Mouse (Mus musculus) erythroblast, adult 5-6 weeks (primary cell): ENCODE results near the gene Tekt4. TPM values are rescaled to one million over a fixed set of nuclear protein-coding genes. Genes with fewer than 3 reads are reported as not detected.

Source experiments
- ATAC-seq: replicated peaks from 2 replicates; pipeline ENCODE4 v1.8.0; 2016; ENCODE audit warnings: moderate number of reproducible peaks, mild to moderate bottlenecking, moderate TSS enrichment, inconsistent platforms; ENCODE audit not compliant: poor library complexity, low FRiP score, severe bottlenecking
- total RNA-seq, 2 experiments: library from RNA; stranded (forward) in 1 of 2; stranded (reverse) in 1 of 2; fragments of 150-400 nt in 1 of 2; fragments of 200-764, 138-1000 nt in 1 of 2; gene quantifications; 2 replicates each; pipeline versions ENCODE4 v1.2.3 to v1.2.4; 2015 to 2017; ENCODE audit warnings: low replicate concordance in 2 of 2

Tekt4 gene
- not detected in 2 replicates for total RNA-seq (2015; ENCODE audit: low replicate concordance)
- not detected in 2 replicates for total RNA-seq (2017; ENCODE audit: low replicate concordance)

DNA sequence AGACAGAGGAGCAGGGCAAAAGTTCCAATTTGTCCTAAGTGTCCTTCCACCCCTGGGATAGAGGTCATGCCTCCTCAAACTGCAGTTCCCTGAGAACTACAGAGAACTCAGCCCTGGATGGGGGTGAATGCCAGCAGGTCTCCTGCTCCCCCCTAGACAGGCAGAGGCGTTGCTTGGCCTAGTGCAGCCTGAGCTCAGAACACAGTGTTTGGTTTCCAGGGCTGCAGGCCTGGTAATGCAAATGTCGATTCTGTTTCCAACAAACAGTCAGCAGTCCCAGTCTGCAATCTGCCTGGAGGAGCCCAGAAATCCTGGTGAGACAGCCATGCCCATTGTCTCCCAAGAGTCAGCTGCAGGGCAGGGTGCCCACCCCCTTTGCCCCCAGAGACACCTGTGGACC lies at the start of gene Tekt4:
Gene Tekt4 (plus strand): TSS at position 344 of the 400 bp plus-strand sequence.
- no peak for ATAC-seq

- no peak for ATAC-seq
Measured at GRCm38 (mm10) chr17:25405224-25405895, 49.1 kb upstream of the Tekt4 start.

GRCm38 (mm10) chr17:25406011-25406441 lies 48.4 kb upstream of the Tekt4 start:
- ATAC-seq = no peak

GRCm38 (mm10) chr17:25407352-25407751 lies 47.1 kb upstream of the Tekt4 start:
- no peak for ATAC-seq

- ATAC-seq = no peak
Measured at GRCm38 (mm10) chr17:25408302-25408999, 46.0 kb upstream of the Tekt4 start.

DNA sequence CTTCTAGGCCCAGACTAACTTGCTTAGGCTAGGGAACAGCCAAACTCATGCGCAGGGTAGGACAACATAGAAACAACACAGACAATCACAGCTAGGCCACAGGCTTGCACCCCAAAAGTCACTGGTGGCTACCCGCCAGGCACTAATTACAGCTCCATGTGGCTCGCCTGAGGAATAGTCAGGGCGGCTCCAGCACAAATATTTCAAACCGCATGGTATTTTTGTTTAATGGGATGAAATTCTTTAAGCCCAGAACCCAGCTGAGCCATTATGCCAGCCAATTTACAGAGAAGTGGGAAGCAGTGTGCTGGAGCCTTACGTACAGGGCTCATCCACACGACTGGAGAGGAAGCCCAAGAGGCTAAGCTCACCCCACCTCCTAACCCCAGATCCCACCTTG lies 44.8 kb upstream of the Tekt4 start:
- no peak for ATAC-seq

GRCm38 (mm10) chr17:25410180-25410579 lies 44.2 kb upstream of the Tekt4 start:
- ATAC-seq = no peak

DNA sequence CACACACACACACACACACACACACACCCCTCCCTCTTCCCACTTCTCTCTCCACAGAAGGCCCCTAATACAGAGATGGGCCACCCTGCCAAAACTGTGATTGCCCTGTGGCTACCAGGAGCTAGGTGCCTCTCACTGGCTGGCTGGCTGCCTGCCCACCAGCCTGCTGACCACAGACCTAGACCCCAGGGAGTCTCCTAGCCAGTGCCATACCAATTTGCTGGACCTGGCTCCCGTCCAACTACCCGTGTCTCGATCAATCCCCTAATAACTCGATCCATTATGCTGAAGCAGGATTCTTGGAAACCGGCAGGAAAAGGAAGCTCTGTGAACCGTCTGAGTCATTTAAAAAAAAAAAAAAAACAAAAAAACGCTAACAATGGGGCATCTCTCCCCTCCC lies 43.6 kb upstream of the Tekt4 start:
- ATAC-seq = no peak

DNA sequence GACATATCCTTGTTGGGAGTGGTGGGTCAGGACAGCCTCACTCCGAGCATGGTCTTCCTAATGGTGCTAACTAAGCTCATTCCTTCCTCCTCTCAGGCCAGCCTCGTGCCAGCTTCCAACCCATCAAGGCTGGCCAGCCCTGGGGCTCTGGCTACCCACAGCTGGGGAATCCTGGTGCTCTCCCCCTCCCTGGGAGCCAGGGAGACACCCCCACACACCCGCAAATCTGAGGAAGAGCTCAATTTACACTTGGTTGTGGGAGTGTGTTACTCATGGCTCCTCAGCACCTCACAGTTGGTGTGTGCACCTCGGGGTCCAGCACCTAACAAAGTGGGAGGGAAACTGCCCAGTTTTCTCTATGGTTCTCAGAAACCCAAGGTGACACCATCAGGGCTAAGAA lies 43.2 kb upstream of the Tekt4 start:
- ATAC-seq = no peak

DNA sequence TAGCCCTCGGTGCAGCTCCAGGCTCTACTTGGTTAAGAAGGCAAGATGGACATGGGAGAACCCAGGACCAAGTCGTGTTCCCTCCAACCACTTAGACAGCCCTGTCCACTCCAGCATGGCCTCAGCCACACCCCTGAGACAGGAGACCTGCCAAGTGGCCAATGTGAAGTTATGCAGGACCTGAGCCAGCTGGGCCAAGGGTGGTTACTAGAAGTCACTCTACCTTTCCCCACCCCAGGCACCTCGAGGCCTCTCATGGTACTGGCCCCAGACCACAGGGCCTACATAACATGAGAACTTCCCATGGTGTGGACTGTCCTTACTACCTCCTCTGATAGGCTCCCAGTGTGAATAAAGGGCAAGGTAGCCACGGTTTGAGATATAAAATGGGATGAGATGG lies 40.2 kb upstream of the Tekt4 start:
- no peak for ATAC-seq

DNA sequence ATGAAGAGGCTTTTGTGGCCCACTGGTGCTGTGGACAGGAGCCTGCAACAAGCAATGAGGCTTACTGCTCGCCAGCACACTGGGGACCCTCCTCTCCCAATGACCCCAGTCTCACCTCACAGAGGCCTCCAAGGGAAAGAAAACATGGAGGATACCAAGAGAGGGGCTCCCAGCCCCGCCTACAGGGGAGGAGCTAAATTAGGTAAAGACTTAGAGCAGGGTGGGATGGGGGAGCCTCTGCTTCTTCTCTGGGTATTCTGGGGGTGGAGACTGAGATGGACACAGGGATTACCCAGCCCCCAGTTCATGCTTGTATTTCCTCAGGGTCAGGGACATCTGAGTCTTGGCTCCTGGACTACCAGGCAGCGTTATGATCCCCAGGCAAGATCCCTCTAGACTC lies 39.5 kb upstream of the Tekt4 start:
- ATAC-seq = no peak

GRCm38 (mm10) chr17:25415421-25415913 lies 38.9 kb upstream of the Tekt4 start:
- no peak for ATAC-seq

- ATAC-seq = no peak
Measured at GRCm38 (mm10) chr17:25416219-25416618, 38.2 kb upstream of the Tekt4 start.

GRCm38 (mm10) chr17:25417990-25418389 lies 36.4 kb upstream of the Tekt4 start:
- no peak for ATAC-seq

GRCm38 (mm10) chr17:25418926-25419325 lies 35.5 kb upstream of the Tekt4 start:
- no peak for ATAC-seq

GRCm38 (mm10) chr17:25420998-25421397 lies 33.4 kb upstream of the Tekt4 start:
- no peak for ATAC-seq

- no peak for ATAC-seq
Measured at GRCm38 (mm10) chr17:25424526-25425080, 29.8 kb upstream of the Tekt4 start.

- ATAC-seq = no peak
Measured at GRCm38 (mm10) chr17:25425996-25426395, 28.4 kb upstream of the Tekt4 start.

DNA sequence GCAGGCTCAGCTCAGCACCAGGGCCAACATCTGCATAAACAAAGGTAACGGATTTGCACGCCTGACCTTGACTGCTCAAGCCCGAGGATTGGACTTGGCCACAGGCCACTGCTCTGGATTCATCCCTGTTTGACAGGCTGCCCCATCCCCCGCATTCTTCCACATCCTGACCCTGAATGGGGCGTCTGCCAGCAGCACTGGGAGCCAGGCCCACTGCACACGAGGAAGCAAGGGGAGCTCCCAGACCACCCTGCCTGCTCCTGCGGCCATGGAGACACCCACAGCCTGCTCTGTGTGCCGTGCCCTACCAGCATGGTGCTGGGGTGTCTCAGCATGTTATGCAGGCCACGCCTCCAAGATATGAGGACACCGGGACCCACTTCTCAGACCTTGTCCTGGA lies 27.0 kb upstream of the Tekt4 start:
- ATAC-seq = no peak

DNA sequence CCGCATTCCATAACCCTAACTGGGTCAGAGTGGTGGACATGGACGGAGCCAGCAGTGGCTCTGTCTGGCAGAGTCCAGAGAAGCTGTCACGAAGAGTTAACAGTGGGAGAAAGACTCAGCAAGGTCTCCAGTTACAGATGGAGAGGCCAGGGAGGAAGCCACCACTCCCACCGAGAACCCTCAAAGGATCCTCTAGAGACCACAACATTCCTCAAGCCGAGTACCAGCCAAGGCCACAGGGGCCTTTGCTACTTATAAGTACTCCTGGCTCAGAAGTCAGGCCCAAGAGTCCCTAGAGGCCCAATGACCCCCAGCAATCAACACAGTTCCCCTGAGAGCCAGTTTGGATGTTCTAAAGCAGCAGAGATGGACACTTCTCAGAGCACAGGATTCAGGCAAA lies 25.2 kb upstream of the Tekt4 start:
- no peak for ATAC-seq

GRCm38 (mm10) chr17:25429886-25430285 lies 24.5 kb upstream of the Tekt4 start:
- ATAC-seq = no peak
